Mouse (Mus musculus) cerebellum, postnatal 4 days (tissue): ENCODE data around the gene Fmnl3.
"Not testable (repeated sequence)": the region's sequence is repeated elsewhere in the genome, so short reads cannot be mapped to it uniquely, and the experiment has no call there.

Experiments
- DNase-seq, 2 experiments: peaks; one replicate each; pipeline ENCODE4 v3.0.0; 2022; ENCODE audit warnings: low spot score in 2 of 2, mixed read lengths in 1 of 2

Gene Fmnl3

DNA sequence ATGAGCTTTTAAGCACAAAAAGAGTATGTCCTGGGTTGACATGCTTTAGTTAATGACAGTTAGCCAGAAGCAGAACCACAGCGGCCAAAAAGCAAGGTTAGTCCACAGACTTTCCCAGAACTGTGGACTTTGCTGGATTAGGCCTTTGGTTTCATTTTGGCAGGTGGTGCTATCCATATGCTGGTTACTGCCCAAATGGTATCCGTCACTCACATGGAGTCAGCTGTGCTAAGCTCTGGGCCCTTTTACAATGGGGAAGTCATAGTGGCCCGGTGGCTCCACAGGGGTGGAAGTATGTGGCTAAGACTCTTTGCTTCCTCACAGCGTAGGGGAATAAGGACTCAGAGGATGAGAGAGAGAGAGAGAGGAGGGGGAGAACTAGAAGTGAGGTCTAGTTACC is 17.7 kb upstream of the Fmnl3 start:
- no peak for DNase-seq

DNA sequence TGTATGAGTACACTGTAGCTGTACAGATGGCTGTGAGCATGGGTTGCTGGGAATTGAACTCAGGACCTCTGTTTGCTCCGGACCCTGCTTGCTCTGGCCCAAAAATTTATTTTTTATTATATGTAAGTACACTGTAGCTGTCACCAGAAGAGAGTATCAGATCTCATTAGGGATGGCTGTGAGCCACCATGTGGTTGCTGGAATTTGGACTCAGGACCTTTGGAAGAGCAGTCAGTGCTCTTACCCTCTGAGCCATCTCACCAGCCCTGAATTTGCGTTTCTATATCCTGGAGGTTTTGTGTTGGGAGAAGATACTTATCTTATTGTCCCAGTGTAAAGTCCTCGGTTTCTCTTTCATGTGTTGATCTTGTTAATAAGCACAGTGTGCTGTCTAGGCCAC is 16.5 kb upstream of the Fmnl3 start:
- DNase-seq: no peak

- not testable (repeated sequence) for DNase-seq
Observed at GRCm38 (mm10) chr15:99386110-99386509, 15.8 kb upstream of the Fmnl3 start.

- DNase-seq: no peak
Observed at GRCm38 (mm10) chr15:99384071-99384470, 13.8 kb upstream of the Fmnl3 start.

- no peak for DNase-seq
Observed at GRCm38 (mm10) chr15:99382893-99383292, 12.6 kb upstream of the Fmnl3 start.

DNA sequence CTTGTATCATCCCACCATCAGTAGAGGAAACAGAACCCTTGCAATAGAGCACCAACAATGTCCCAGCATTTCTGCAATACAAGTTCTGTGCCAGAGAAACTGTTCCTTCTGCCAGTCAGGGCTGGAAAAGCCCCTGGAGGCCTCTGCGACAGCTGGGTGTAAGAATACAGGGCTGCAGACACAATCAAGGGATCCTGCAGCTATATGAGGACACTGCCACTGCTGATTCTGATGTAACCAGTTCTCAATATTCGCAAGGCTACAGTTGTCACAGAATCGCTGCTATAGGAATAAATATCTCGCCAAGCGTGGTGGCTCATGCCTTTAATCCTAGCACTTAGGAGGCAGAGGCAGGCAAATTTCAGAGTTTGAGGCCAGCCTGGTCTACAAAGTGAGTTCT is 6.0 kb upstream of the Fmnl3 start:
- no peak for DNase-seq

GRCm38 (mm10) chr15:99375581-99375980 is 5.3 kb upstream of the Fmnl3 start:
- DNase-seq: no peak

GRCm38 (mm10) chr15:99375036-99375435 is 4.8 kb upstream of the Fmnl3 start:
- DNase-seq: no peak

DNA sequence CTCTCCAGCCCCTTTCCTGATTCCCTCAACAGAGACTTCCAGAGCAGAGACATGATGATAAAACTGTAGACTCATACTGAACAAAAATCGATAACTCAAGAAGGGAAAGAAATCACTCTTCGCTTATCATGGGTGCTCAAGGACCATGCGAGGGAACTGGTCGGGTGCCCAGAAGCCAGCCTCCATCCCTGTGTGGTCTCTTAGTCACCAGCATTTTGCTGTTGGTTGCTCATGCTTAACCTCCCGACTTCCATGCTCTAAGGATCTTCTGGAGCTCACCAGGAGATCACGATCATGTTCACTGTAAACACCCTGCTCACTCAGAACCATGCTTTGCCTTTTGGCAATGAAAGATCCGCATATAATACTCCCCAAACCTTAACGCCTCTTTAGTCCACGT is 2.5 kb upstream of the Fmnl3 start:
- DNase-seq: no peak

GRCm38 (mm10) chr15:99371526-99372340 is 1.5 kb upstream of the Fmnl3 start:
- no peak for DNase-seq

DNA sequence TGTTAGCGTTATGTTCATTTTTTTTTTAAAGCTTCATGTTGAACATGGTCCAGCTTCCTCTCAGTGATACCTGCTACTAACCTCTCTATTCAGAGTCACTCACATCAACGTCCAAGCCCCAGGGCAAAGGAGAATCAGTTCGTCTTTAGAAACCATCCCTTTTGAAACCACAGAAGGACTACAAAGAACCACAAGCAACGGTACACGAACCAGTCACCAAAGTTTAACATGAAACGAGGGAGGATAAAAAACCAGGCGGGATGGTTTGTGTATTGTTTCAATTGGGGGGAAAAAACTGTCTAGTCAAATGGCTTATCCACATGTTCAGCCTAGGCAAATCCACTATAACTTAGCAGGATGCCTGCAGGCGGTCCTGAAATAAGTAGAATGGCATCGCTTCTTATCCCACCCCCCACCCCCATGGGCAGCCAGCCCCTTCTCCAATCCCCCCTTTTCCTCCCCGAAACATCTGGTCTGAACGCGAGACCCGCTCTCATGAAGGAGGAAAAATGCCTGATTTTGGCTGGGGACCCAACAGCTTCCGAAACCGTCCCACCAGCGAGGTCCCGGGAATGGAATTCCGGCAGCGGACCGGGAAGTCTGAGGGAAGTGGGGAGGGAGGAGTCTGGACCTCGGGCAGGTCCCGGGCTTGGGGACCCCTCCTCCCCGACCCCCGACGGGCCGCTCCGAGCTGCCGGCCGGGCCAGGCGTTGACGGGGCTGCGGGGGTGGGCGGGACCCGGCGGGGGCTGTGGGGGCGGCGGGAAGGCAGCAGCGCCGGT is 701 bp downstream of the Fmnl3 start:
- no peak for DNase-seq

GRCm38 (mm10) chr15:99368583-99369266 is 1.6 kb downstream of the Fmnl3 start:
- no peak for DNase-seq

GRCm38 (mm10) chr15:99364921-99365320 is 5.4 kb downstream of the Fmnl3 start:
- no peak for DNase-seq

DNA sequence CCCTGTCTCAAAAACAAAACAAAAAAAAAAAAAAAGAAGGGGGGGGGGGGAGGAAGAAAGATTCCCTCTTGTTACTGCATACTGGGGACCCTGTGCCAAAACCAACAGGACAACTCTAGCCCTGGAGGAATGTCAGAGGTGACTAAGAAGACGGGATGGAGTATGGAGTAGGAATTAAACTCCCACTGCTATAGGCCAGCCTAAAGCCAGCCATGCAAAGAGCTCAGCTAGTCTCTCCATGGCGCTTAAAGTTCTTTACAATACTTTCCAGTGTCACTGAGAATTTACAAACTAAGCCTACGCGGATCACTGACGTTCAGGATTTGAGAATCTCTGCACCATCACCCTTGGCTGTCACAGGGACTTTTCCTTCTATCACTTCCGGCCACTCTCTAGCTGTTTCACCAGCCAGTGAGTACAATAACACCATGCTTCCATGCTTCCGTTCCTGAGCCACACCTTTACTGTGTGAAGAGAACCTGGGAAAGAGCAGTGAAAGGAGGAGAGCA is 6.2 kb downstream of the Fmnl3 start:
- DNase-seq: no peak

DNA sequence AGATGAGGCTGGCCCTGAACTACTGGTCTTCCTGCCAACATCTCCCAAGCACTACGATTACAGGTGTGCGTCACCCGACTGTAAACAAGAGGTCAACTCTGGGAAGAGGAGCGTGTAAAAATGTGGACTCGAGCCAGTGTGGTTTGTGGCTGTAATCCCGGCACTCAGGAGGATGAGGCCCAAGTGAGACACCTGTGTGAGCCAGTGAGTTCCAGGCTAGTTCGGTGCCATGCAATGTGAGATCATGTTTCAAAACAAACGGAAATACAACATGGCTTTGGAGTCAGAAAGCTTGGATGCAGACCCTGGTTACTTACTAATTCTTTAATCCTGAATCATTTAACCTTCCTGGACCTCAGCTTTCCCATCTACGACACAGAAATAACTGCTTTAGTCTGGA is 11.3 kb downstream of the Fmnl3 start:
- no peak for DNase-seq

DNA sequence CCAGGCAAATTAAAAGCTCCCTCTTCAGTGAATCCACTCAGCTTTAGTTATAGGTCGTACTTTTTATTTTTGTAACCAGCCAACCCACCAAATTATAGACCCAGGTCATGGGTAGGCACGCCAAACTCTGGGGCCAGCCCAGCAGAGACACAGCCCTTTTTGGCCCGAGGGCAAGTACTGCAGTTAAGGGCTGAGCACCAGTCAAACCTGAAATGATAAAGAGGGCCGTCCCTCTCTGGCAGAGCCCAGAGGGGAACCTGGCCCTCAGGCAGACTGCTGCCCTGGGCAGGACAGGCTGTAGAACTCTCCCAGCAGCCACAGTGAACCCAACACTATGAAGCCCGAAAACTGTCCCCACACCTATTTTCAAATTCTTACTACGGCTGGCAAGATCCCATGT is 13.8 kb downstream of the Fmnl3 start:
- no peak for DNase-seq

- no peak for DNase-seq
Observed at GRCm38 (mm10) chr15:99355660-99356059, 14.6 kb downstream of the Fmnl3 start.

- DNase-seq: no peak
Observed at GRCm38 (mm10) chr15:99352306-99352705, 18.0 kb downstream of the Fmnl3 start.

DNA sequence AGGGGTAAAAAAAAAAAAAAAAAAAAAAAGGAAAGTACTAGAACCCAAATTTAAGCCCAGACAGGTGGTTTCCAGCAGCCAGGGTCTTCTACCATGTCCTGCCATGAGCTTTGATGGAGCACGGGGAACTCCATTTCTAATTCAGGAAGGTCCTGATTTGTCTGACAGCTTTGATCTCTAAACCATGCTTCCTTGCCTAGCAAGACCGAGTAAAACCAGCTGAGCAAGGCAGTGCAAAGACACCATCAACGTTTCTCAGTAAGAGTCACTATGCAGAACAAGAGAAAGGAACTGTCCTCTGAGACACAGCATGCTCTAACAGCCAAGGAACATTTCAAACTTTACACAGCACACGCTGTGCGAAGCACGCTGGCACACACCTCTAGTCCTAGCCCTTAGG is 18.7 kb downstream of the Fmnl3 start:
- DNase-seq: no peak

DNA sequence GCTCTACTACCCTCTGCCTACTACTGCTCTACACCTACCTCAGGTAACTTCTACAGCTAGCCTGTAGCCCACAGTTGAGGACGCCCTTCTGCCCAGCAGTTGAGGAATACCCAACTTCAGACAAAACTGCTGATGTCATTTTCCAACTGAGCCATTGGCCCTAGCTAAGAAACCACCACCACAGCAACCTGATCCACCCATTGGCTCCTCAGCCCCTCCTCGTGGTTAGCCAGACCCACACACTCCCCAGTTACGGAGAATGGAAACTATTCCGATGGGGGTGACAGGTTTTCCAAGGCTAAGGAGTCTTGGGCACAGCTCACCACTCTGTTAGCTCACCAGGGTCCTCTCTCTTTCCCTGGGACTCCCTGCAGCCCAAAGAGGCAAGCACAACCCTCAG is 25.3 kb downstream of the Fmnl3 start:
- DNase-seq: no peak

GRCm38 (mm10) chr15:99344148-99344870 is 26.0 kb downstream of the Fmnl3 start:
- DNase-seq: no peak
